In the genomic region with DNA sequence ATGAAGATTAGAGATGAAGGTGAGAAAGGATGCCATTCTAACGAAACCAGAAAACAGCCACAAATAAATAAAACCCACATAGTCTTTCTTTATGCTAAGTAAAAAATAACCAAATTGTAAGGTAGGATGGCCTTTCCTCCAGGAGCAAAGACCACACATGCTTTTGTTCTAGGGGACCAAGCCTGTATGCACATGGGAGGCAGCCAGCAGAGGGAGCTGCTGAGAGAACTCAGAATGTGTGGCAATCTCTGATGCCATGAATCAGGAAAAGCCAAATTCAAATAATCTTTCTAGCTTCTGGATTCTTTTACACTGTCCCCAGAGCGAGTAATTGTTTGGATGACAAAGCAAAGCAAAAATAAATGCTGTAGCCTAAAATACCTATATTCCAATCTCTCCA, we compare ENCODE assay signal across 9 mouse cellular contexts.
DNase-seq lines count a peak whose midpoint lies in the region; ATAC-seq and TF ChIP-seq lines count a peak whose summit lies in the region.
"Had no signal": no experiment of that assay in that cellular context is flagged by ENCODE, and none has a peak within 500 bp of the region (broad histone marks: within the 10 kb centered on the region; RNA-seq: fewer than 3 reads in every experiment).

No protein-coding gene starts in this region.

- no peaks in the 10 kb centered on the region for H3K27me3 ChIP-seq in heart, adult 2 months (ENCODE audit: control insufficient read depth, insufficient read depth, low read length)
- no peaks in the 10 kb centered on the region for H3K27me3 ChIP-seq in heart, embryonic 12.5 days (replicated peaks)
- no peaks in the 10 kb centered on the region for H3K27me3 ChIP-seq in spleen, adult 2 months (ENCODE audit: control insufficient read depth, insufficient read depth, low read length)
- H3K27me3 ChIP-seq: embryonic facial prominence, embryonic 13.5 days had no signal

- no peaks in the 10 kb centered on the region for H3K4me1 ChIP-seq in heart, adult 2 months (ENCODE audit: control insufficient read depth, insufficient read depth, low read length)
- peaks cover 5% of the 10 kb centered on the region; the same call in 1 of the 2 replicates for H3K4me1 ChIP-seq in heart, embryonic 12.5 days (replicated peaks)
- H3K4me1 ChIP-seq in spleen, adult 2 months (ENCODE audit: control insufficient read depth, insufficient read depth, insufficient read length), result no peaks in the 10 kb centered on the region
- H3K4me1 ChIP-seq: embryonic facial prominence, embryonic 13.5 days had no signal

- 58% methylated on average over 2 of the region's 2 CpGs for WGBS in heart, adult 2 months
- 46% methylated on average over 2 of the region's 2 CpGs for WGBS in heart, embryonic 12.5 days
- 58% methylated on average over 2 of the region's 2 CpGs for WGBS in spleen, adult 2 months

- no peaks in the 10 kb centered on the region for H3K9me3 ChIP-seq in heart, embryonic 12.5 days (replicated peaks)
- H3K9me3 ChIP-seq: embryonic facial prominence, embryonic 13.5 days had no signal

- no peak for TF ChIP-seq EP300 in heart, adult 2 months (IDR thresholded peaks at IDR 0.05; ENCODE audit: insufficient read depth, low read depth, low read length)

- TF ChIP-seq POLR2A in heart, adult 2 months (IDR thresholded peaks at IDR 0.05; ENCODE audit: insufficient read depth, low read depth, low read length), result no peak
- no peak for TF ChIP-seq POLR2A in spleen, adult 2 months (IDR thresholded peaks at IDR 0.05; ENCODE audit: low read depth, low read length)

- H3K4me3 ChIP-seq in heart, adult 2 months, result no peak overlapping the region
- no peak overlapping the region for H3K4me3 ChIP-seq in heart, embryonic 12.5 days
- H3K4me3 ChIP-seq in spleen, adult 2 months (ENCODE audit: extremely low read depth, insufficient read depth, insufficient read length), result no peak overlapping the region
- H3K4me3 ChIP-seq: embryonic facial prominence, embryonic 13.5 days had no signal

- TF ChIP-seq CTCF in heart, adult 2 months (IDR thresholded peaks at IDR 0.05), result peak; percentile 86
- TF ChIP-seq CTCF in spleen, adult 2 months (IDR thresholded peaks at IDR 0.05; ENCODE audit: extremely low read depth, insufficient read depth, insufficient read length, insufficient replicate concordance), result peak; percentile 58; the same call in 1 of the 2 replicates

- ATAC-seq in heart, embryonic 12.5 days (ENCODE audit: insufficient number of reproducible peaks, low FRiP score), result no peak
- ATAC-seq in megakaryocyte progenitor cell, adult 5-6 weeks (replicated peaks; ENCODE audit: poor library complexity), result peak; percentile 80

- no peaks in the 10 kb centered on the region for H3K36me3 ChIP-seq in heart, adult 2 months (ENCODE audit: control insufficient read depth, insufficient read depth, low read length)
- no peaks in the 10 kb centered on the region for H3K36me3 ChIP-seq in heart, embryonic 12.5 days
- no peaks in the 10 kb centered on the region for H3K36me3 ChIP-seq in spleen, adult 2 months (ENCODE audit: control insufficient read depth, insufficient read depth, low read length)
- H3K36me3 ChIP-seq: embryonic facial prominence, embryonic 13.5 days had no signal

- no peak overlapping the region for H3K27ac ChIP-seq in heart, adult 2 months
- H3K27ac ChIP-seq in heart, embryonic 12.5 days (ENCODE audit: poor library complexity, severe bottlenecking), result no peak overlapping the region
- H3K27ac ChIP-seq in spleen, adult 2 months (ENCODE audit: insufficient read depth, low read length), result no peak overlapping the region
- H3K27ac ChIP-seq: embryonic facial prominence, embryonic 13.5 days had no signal

- no peak overlapping the region for H3K4me2 ChIP-seq in heart, embryonic 12.5 days
- H3K4me2 ChIP-seq: embryonic facial prominence, embryonic 13.5 days had no signal

- H3K9ac ChIP-seq in heart, adult 2 months (ENCODE audit: low read depth, low read length), result no peak overlapping the region
- H3K9ac ChIP-seq in heart, embryonic 12.5 days, result no peak overlapping the region
- H3K9ac ChIP-seq: embryonic facial prominence, embryonic 13.5 days had no signal

- H3K79me2 ChIP-seq in heart, adult 2 months (replicated peaks; ENCODE audit: control insufficient read depth, insufficient read depth, low read length), result no peaks in the 10 kb centered on the region

- peak; percentile 12 to 48 for DNase-seq in heart, adult 2 months
- DNase-seq in spleen, adult 2 months (ENCODE audit: low read depth in 1 of 2, low spot score in 2 of 2), result peak in 1 of 2 experiments; percentile 8
- DNase-seq in spleen, postnatal 14 days (ENCODE audit: low spot score in 2 of 2), result no peak
- peak; percentile 22 for DNase-seq in c-Kit-positive CD71-negative TER-119-negative erythroid progenitor cells, embryonic 14.5 days (ENCODE audit: low read depth)
- peak; percentile 22 to 50 for DNase-seq in heart, postnatal 36 days
- DNase-seq in T-cell, adult 2 months (ENCODE audit: low spot score), result no peak

- intact Hi-C loops in heart, adult 2 months (cut with DNase I), result no loop called here
- intact Hi-C loops in heart, postnatal 36 days (cut with DNase I), result loop anchor here (2.0 kb wide), 1 partner anchor 664 kb away; no protein-coding TSS in a partner anchor

Comparison
In these comparisons a context has a peak if more than half of its experiments do, and no peak if none do; other contexts are left out.
1. DNase-seq: peak in heart, adult 2 months (2 of 2), c-Kit-positive CD71-negative TER-119-negative erythroid progenitor cells, embryonic 14.5 days (single experiment) and heart, postnatal 36 days (2 of 2); none in spleen, postnatal 14 days (0 of 2) and T-cell, adult 2 months (single experiment).